Mouse (Mus musculus): ENCODE measurements around the gene Kdm4d.
"Not testable (repeated sequence)": the region's sequence is repeated elsewhere in the genome, so short reads cannot be mapped to it uniquely, and the experiment has no call there.

Kdm4d gene

GRCm38 (mm10) chr9:14500023-14500915 is at the start of gene Kdm4d, which contains the start of gene Cwc15:
Kdm4d (minus strand) TSS chr9:14500482.
Cwc15 (plus strand) TSS chr9:14500617.
- in situ Hi-C loops (cut with MboI) = no loop called here

GRCm38 (mm10) chr9:14548366-14548761 is 48.1 kb upstream of the Kdm4d start:
- in situ Hi-C loops (cut with MboI) = no loop called here

GRCm38 (mm10) chr9:14547584-14548365 is 47.5 kb upstream of the Kdm4d start:
- in situ Hi-C loops (cut with MboI) = no loop called here

- in situ Hi-C loops (cut with MboI) = no loop called here
Measured at GRCm38 (mm10) chr9:14544034-14544757, 43.9 kb upstream of the Kdm4d start.

GRCm38 (mm10) chr9:14534833-14535456 is 34.7 kb upstream of the Kdm4d start:
- in situ Hi-C loops (cut with MboI) = no loop called here

GRCm38 (mm10) chr9:14533659-14534058 is 33.4 kb upstream of the Kdm4d start:
- in situ Hi-C loops (cut with MboI) = no loop called here

- in situ Hi-C loops (cut with MboI) = no loop called here
Measured at GRCm38 (mm10) chr9:14532283-14532682, 32.0 kb upstream of the Kdm4d start.

- in situ Hi-C loops (cut with MboI) = no loop called here
Measured at GRCm38 (mm10) chr9:14530004-14530403, 29.7 kb upstream of the Kdm4d start.

- in situ Hi-C loops (cut with MboI) = no loop called here
Measured at GRCm38 (mm10) chr9:14523408-14524043, 23.2 kb upstream of the Kdm4d start.

GRCm38 (mm10) chr9:14521695-14522094 is 21.4 kb upstream of the Kdm4d start:
- in situ Hi-C loops (cut with MboI) = no loop called here

GRCm38 (mm10) chr9:14520971-14521670 is 20.8 kb upstream of the Kdm4d start:
- in situ Hi-C loops (cut with MboI) = no loop called here

GRCm38 (mm10) chr9:14518105-14518504 is 17.8 kb upstream of the Kdm4d start:
- in situ Hi-C loops (cut with MboI) = no loop called here

GRCm38 (mm10) chr9:14517296-14517695 is 17.0 kb upstream of the Kdm4d start:
- in situ Hi-C loops (cut with MboI) = no loop called here

GRCm38 (mm10) chr9:14512633-14513445 is 12.6 kb upstream of the Kdm4d start:
- in situ Hi-C loops (cut with MboI) = no loop called here

- in situ Hi-C loops (cut with MboI) = no loop called here
Measured at GRCm38 (mm10) chr9:14500916-14501424, 688 bp upstream of the Kdm4d start.

GRCm38 (mm10) chr9:14498896-14499705 is 1.2 kb downstream of the Kdm4d start:
- in situ Hi-C loops (cut with MboI) = no loop called here

GRCm38 (mm10) chr9:14463668-14464067 is 36.6 kb downstream of the Kdm4d start:
- in situ Hi-C loops (cut with MboI) = not testable (repeated sequence)

GRCm38 (mm10) chr9:14462536-14462935 is 37.7 kb downstream of the Kdm4d start:
- in situ Hi-C loops (cut with MboI) = not testable (repeated sequence)

- in situ Hi-C loops (cut with MboI) = no loop called here
Measured at GRCm38 (mm10) chr9:14456320-14456719, 44.0 kb downstream of the Kdm4d start.
